Mouse (Mus musculus) brain, embryonic 14.5 days (tissue): Measurements from ENCODE around the gene Enpp6.

ENCODE experiments used
- CTCF ChIP-seq: fragments of 200-500 bp; IDR thresholded peaks from 2 replicates; pipeline ENCODE4 v1.5.1; 2012; ENCODE audit warnings: inconsistent platforms, mild to moderate bottlenecking, moderate library complexity, borderline replicate concordance; ENCODE audit not compliant: insufficient read depth, insufficient read length; ENCODE audit errors: extremely low read depth
- POLR2A ChIP-seq: fragments of 200-500 bp; IDR thresholded peaks from 2 replicates; pipeline ENCODE4 v1.6.1; 2012; ENCODE audit warnings: mild to moderate bottlenecking, inconsistent platforms, borderline replicate concordance; ENCODE audit not compliant: poor library complexity, insufficient read depth, insufficient read length, severe bottlenecking; ENCODE audit errors: extremely low read depth

DNA sequence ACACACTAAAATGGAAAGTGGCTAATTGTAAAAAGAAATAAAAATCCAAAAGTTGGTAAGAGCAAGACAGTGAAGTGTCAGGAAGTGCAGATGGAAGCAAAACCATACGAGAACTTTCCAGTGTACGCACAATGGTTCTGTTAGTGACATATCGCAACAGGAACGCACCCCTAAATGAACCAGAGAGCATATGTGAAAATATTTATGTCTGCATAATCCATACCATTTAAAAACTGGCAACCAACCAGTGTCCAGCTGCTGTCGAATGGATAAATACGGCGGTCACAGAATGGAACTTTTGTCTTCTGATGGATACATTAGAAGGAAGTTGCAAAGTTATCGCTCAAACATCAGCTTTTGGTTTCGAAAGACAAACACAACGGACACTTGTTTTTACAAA is 61.9 kb downstream of the Enpp6 start:
- no peak for TF ChIP-seq CTCF
- no peak for TF ChIP-seq POLR2A
